Mouse (Mus musculus) neural tube, embryonic 15.5 days (tissue): Measurements from ENCODE around the gene Scarb1. TPM values are rescaled to one million over a fixed set of nuclear protein-coding genes. Genes with fewer than 3 reads are reported as not detected.

Source experiments
- ATAC-seq: fragments of 200-750 bp; cut with Nextera tagmentation; 2 replicates; pipeline ENCODE4 v1.8.0; 2017; ENCODE audit warnings: mild to moderate bottlenecking, moderate TSS enrichment, moderate library complexity; ENCODE audit not compliant: low FRiP score
- H3K27ac ChIP-seq: fragments of 300-500 bp; sonication (generic); replicated peaks from 2 replicates; pipeline ENCODE4 v1.5.1; 2015; ENCODE audit warnings: mild to moderate bottlenecking, inconsistent platforms
- H3K27me3 ChIP-seq: fragments of 300-500 bp; sonication (generic); replicated peaks from 2 replicates; pipeline ENCODE4 v1.6.1; 2015; ENCODE audit warnings: inconsistent platforms
- H3K36me3 ChIP-seq: fragments of 300-500 bp; sonication (generic); 2 replicates; pipeline ENCODE4 v1.6.1; 2015; ENCODE audit warnings: inconsistent platforms
- H3K4me1 ChIP-seq: fragments of 300-500 bp; sonication (generic); 2 replicates; pipeline ENCODE4 v1.6.1; 2015; ENCODE audit warnings: inconsistent platforms
- H3K4me2 ChIP-seq: fragments of 300-500 bp; sonication (generic); 2 replicates; pipeline ENCODE4 v1.6.1; 2015; ENCODE audit warnings: inconsistent platforms, mild to moderate bottlenecking, moderate library complexity
- H3K4me3 ChIP-seq: fragments of 300-500 bp; sonication (generic); replicated peaks from 2 replicates; pipeline ENCODE4 v1.5.1; 2015; ENCODE audit warnings: mild to moderate bottlenecking, inconsistent platforms
- H3K9ac ChIP-seq: fragments of 300-500 bp; sonication (generic); replicated peaks from 2 replicates; pipeline ENCODE4 v1.6.1; 2015; ENCODE audit warnings: mild to moderate bottlenecking, inconsistent platforms
- H3K9me3 ChIP-seq: fragments of 300-500 bp; sonication (generic); replicated peaks from 2 replicates; pipeline ENCODE4 v1.6.1; 2016; ENCODE audit warnings: inconsistent platforms
- WGBS: fragments of 180-500 bp; shearing (Covaris S2); methylation state at CpG from one replicate; pipeline ENCODE4 v1.1.7; 2015; ENCODE audit warnings: mixed read lengths; 5-methylcytosine and 5-hydroxymethylcytosine counted together
- polyA plus RNA-seq: library from polyadenylated mRNA; unstranded; fragments of >200 nt; fragmentation: Nextera tagmentation; extraction: Ambion mirVana; gene quantifications from 2 replicates; pipeline ENCODE4 v1.2.1, GENCODE M21; 2015

The Scarb1 gene
- polyA plus RNA-seq, 1 experiment from 2014 or later = 50.5 TPM

GRCm38 (mm10) chr5:125341459-125342090 is 681 bp upstream of the Scarb1 start:
- Histone ChIP-seq H3K36me3 (no peaks in the 10 kb centered on the region), H3K27ac (no peak overlapping the region), H3K4me1 (peaks cover 25% of the 10 kb centered on the region), H3K9me3 (no peaks in the 10 kb centered on the region), H3K9ac (peak overlapping the region; percentile 60; the same call in 1 of the 2 replicates), H3K27me3 (peaks cover 8% of the 10 kb centered on the region; the same call in 1 of the 2 replicates), H3K4me2 (peak overlapping the region; percentile 77), H3K4me3 (peak overlapping the region; percentile 58)
- WGBS = 64% methylated on average over 14 of the region's 14 CpGs
- 0 out of 2 replicates have a peak, but pooled peaks have one; percentile 6 for ATAC-seq

- 2% methylated on average over 25 of the region's 25 CpGs for WGBS
- peaks cover 25% of the 10 kb centered on the region for H3K4me1 ChIP-seq
- peak overlapping the region; percentile 60 for H3K9ac ChIP-seq
- peak overlapping the region; percentile 58; the same call in 1 of the 2 replicates for H3K27ac ChIP-seq
- peak overlapping the region; percentile 58 for H3K4me3 ChIP-seq
- H3K27me3 ChIP-seq = peaks cover 8% of the 10 kb centered on the region; the same call in 1 of the 2 replicates
- H3K9me3 ChIP-seq = no peaks in the 10 kb centered on the region
- H3K4me2 ChIP-seq = peak overlapping the region; percentile 77
- peak; percentile 15; the same call in 1 of the 2 replicates for ATAC-seq
- H3K36me3 ChIP-seq = no peaks in the 10 kb centered on the region
Observed at GRCm38 (mm10) chr5:125339851-125340531, 903 bp downstream of the Scarb1 start.

GRCm38 (mm10) chr5:125339108-125339751 is 1.7 kb downstream of the Scarb1 start:
- no peak for ATAC-seq

GRCm38 (mm10) chr5:125337526-125337925 is 3.4 kb downstream of the Scarb1 start:
- H3K4me1 ChIP-seq = peaks cover 25% of the 10 kb centered on the region
- ATAC-seq = no peak
- no peaks in the 10 kb centered on the region for H3K36me3 ChIP-seq
- no peak overlapping the region for H3K4me3 ChIP-seq
- H3K9ac ChIP-seq = no peak overlapping the region
- no peaks in the 10 kb centered on the region for H3K9me3 ChIP-seq
- WGBS = 69% methylated on average over 7 of the region's 7 CpGs
- no peak overlapping the region for H3K4me2 ChIP-seq
- no peak overlapping the region for H3K27ac ChIP-seq
- peaks cover 8% of the 10 kb centered on the region; the same call in 1 of the 2 replicates for H3K27me3 ChIP-seq

More at GRCm38 (mm10) chr5:125339108-125339751, 1.7 kb downstream of the Scarb1 start:
- Histone ChIP-seq H3K4me1 (peaks cover 25% of the 10 kb centered on the region), H3K27ac (peak overlapping the region; percentile 58), H3K9ac (peak overlapping the region; percentile 60; the same call in 1 of the 2 replicates), H3K4me3 (peak overlapping the region; percentile 58), H3K9me3 (no peaks in the 10 kb centered on the region), H3K27me3 (peaks cover 8% of the 10 kb centered on the region; the same call in 1 of the 2 replicates), H3K36me3 (no peaks in the 10 kb centered on the region), H3K4me2 (peak overlapping the region; percentile 77)
- WGBS = 9% methylated on average over 18 of the region's 18 CpGs

- no peak overlapping the region for H3K9ac ChIP-seq
- H3K27ac ChIP-seq = no peak overlapping the region
- H3K4me3 ChIP-seq = no peak overlapping the region
- H3K27me3 ChIP-seq = peaks cover 8% of the 10 kb centered on the region; the same call in 1 of the 2 replicates
- no peak for ATAC-seq
- 79% methylated on average over 9 of the region's 9 CpGs for WGBS
- H3K4me2 ChIP-seq = no peak overlapping the region
- peaks cover 25% of the 10 kb centered on the region for H3K4me1 ChIP-seq
- no peaks in the 10 kb centered on the region for H3K36me3 ChIP-seq
- no peaks in the 10 kb centered on the region for H3K9me3 ChIP-seq
Observed at GRCm38 (mm10) chr5:125337012-125337411, 3.9 kb downstream of the Scarb1 start.

GRCm38 (mm10) chr5:125333009-125333408 is 7.9 kb downstream of the Scarb1 start:
- Histone ChIP-seq H3K27me3 (no peaks in the 10 kb centered on the region), H3K27ac (no peak overlapping the region), H3K4me3 (no peak overlapping the region), H3K36me3 (no peaks in the 10 kb centered on the region), H3K4me2 (no peak overlapping the region), H3K9me3 (no peaks in the 10 kb centered on the region), H3K9ac (no peak overlapping the region), H3K4me1 (peaks cover 4% of the 10 kb centered on the region; the same call in 1 of the 2 replicates)
- 85% methylated on average over 6 of the region's 6 CpGs for WGBS
- no peak for ATAC-seq

GRCm38 (mm10) chr5:125332333-125332732 is 8.6 kb downstream of the Scarb1 start:
- no peak for ATAC-seq
- no peaks in the 10 kb centered on the region for H3K36me3 ChIP-seq

GRCm38 (mm10) chr5:125331811-125332210 is 9.1 kb downstream of the Scarb1 start:
- no peak for ATAC-seq
- peaks cover 4% of the 10 kb centered on the region; the same call in 1 of the 2 replicates for H3K4me1 ChIP-seq
- no peaks in the 10 kb centered on the region for H3K9me3 ChIP-seq
- no peak overlapping the region for H3K9ac ChIP-seq
- H3K4me2 ChIP-seq = no peak overlapping the region
- H3K4me3 ChIP-seq = no peak overlapping the region
- 48% methylated on average over 3 of the region's 3 CpGs for WGBS
- H3K27me3 ChIP-seq = no peaks in the 10 kb centered on the region
- no peaks in the 10 kb centered on the region for H3K36me3 ChIP-seq
- H3K27ac ChIP-seq = no peak overlapping the region

More at GRCm38 (mm10) chr5:125332333-125332732, 8.6 kb downstream of the Scarb1 start:
- Histone ChIP-seq H3K27me3 (no peaks in the 10 kb centered on the region), H3K4me3 (no peak overlapping the region), H3K4me1 (peaks cover 4% of the 10 kb centered on the region; the same call in 1 of the 2 replicates), H3K4me2 (no peak overlapping the region), H3K9ac (no peak overlapping the region), H3K9me3 (no peaks in the 10 kb centered on the region), H3K27ac (no peak overlapping the region)
- WGBS = 81% methylated on average over 4 of the region's 4 CpGs

- no peaks in the 10 kb centered on the region for H3K27me3 ChIP-seq
- no peak overlapping the region for H3K9ac ChIP-seq
- no peaks in the 10 kb centered on the region for H3K9me3 ChIP-seq
- H3K27ac ChIP-seq = no peak overlapping the region
- ATAC-seq = no peak
- H3K4me2 ChIP-seq = no peak overlapping the region
- no peaks in the 10 kb centered on the region for H3K36me3 ChIP-seq
- no peak overlapping the region for H3K4me3 ChIP-seq
- H3K4me1 ChIP-seq = peaks cover 7% of the 10 kb centered on the region; the same call in 1 of the 2 replicates
- 54% methylated on average over 3 of the region's 3 CpGs for WGBS
Observed at GRCm38 (mm10) chr5:125331094-125331493, 9.8 kb downstream of the Scarb1 start.

GRCm38 (mm10) chr5:125330656-125331055 is 10.2 kb downstream of the Scarb1 start:
- Histone ChIP-seq H3K9ac (no peak overlapping the region), H3K4me2 (no peak overlapping the region), H3K27ac (no peak overlapping the region), H3K4me1 (peaks cover 11% of the 10 kb centered on the region; the same call in 1 of the 2 replicates), H3K36me3 (no peaks in the 10 kb centered on the region), H3K4me3 (no peak overlapping the region), H3K9me3 (no peaks in the 10 kb centered on the region), H3K27me3 (no peaks in the 10 kb centered on the region)
- 74% methylated on average over 8 of the region's 8 CpGs for whole genome bisulfite sequencing
- ATAC-seq = no peak

- Histone ChIP-seq H3K4me1 (peaks cover 14% of the 10 kb centered on the region), H3K27me3 (no peaks in the 10 kb centered on the region), H3K4me3 (no peak overlapping the region), H3K4me2 (no peak overlapping the region), H3K27ac (no peak overlapping the region), H3K36me3 (no peaks in the 10 kb centered on the region), H3K9ac (no peak overlapping the region), H3K9me3 (no peaks in the 10 kb centered on the region)
- WGBS = 79% methylated on average over 9 of the region's 9 CpGs
- ATAC-seq = no peak
Observed at GRCm38 (mm10) chr5:125330191-125330590, 10.7 kb downstream of the Scarb1 start.
